Mouse (Mus musculus): ENCODE data around the gene Defb35. TPM values are rescaled to one million over a fixed set of nuclear protein-coding genes. Genes with fewer than 3 reads are reported as not detected.
"Not testable (repeated sequence)": the region's sequence is repeated elsewhere in the genome, so short reads cannot be mapped to it uniquely, and the experiment has no call there.

Defb35 gene
- polyA plus RNA-seq (2016; fragmentation: Nextera tagmentation; extraction: Ambion mirVana), result not detected in 2 replicates

- not testable (repeated sequence) for H3K36me3 ChIP-seq (replicated peaks); H3K27ac ChIP-seq (replicated peaks); DNase-seq (ENCODE audit: low spot score); H3K27me3 ChIP-seq (replicated peaks; ENCODE audit: low read depth, poor library complexity, severe bottlenecking); H3K9me3 ChIP-seq; H3K4me1 ChIP-seq; H3K4me3 ChIP-seq
- WGBS, result 90% methylated on average over 4 of the region's 4 CpGs
These were observed at the start of gene Defb35 for GRCm38 (mm10) chr8:21938052-21938451. Gene Defb35 (plus strand): TSS chr8:21938352.

- H3K4me1 ChIP-seq; H3K9me3 ChIP-seq; H3K27ac ChIP-seq (replicated peaks); DNase-seq (ENCODE audit: low spot score); H3K36me3 ChIP-seq (replicated peaks); H3K4me3 ChIP-seq; H3K27me3 ChIP-seq (replicated peaks; ENCODE audit: low read depth, poor library complexity, severe bottlenecking): not testable (repeated sequence)
These were observed 31.9 kb upstream of the Defb35 start, which contains the start of gene Defb11 for GRCm38 (mm10) chr8:21906290-21906689. Gene Defb11 (minus strand): TSS chr8:21906412.

GRCm38 (mm10) chr8:21911931-21912330 lies 26.2 kb upstream of the Defb35 start:
- H3K4me3 ChIP-seq, result no peak overlapping the region
- H3K4me1 ChIP-seq, result no peaks in the 10 kb centered on the region
- 8% methylated on average over 1 of the region's 1 CpGs for WGBS
- no peaks in the 10 kb centered on the region for H3K36me3 ChIP-seq (replicated peaks)
- H3K27me3 ChIP-seq (replicated peaks; ENCODE audit: low read depth, poor library complexity, severe bottlenecking), result no peaks in the 10 kb centered on the region
- no peaks in the 10 kb centered on the region for H3K9me3 ChIP-seq
- no peak for DNase-seq (ENCODE audit: low spot score)
- no peak overlapping the region for H3K27ac ChIP-seq (replicated peaks)

GRCm38 (mm10) chr8:21912554-21912953 lies 25.6 kb upstream of the Defb35 start:
- H3K36me3 ChIP-seq (replicated peaks), result no peaks in the 10 kb centered on the region
- no peak for DNase-seq (ENCODE audit: low spot score)
- no peaks in the 10 kb centered on the region for H3K4me1 ChIP-seq
- no peak overlapping the region for H3K4me3 ChIP-seq
- no peaks in the 10 kb centered on the region for H3K27me3 ChIP-seq (replicated peaks; ENCODE audit: low read depth, poor library complexity, severe bottlenecking)
- no peak overlapping the region for H3K27ac ChIP-seq (replicated peaks)
- no peaks in the 10 kb centered on the region for H3K9me3 ChIP-seq
- WGBS, result 17% methylated on average over 2 of the region's 2 CpGs

- WGBS, result 89% methylated on average over 3 of the region's 3 CpGs
- no peak overlapping the region for H3K27ac ChIP-seq (replicated peaks)
These were observed 22.5 kb upstream of the Defb35 start for GRCm38 (mm10) chr8:21915625-21916024.

GRCm38 (mm10) chr8:21930754-21931153 lies 7.4 kb upstream of the Defb35 start:
- H3K27ac ChIP-seq (replicated peaks); H3K36me3 ChIP-seq (replicated peaks); H3K27me3 ChIP-seq (replicated peaks; ENCODE audit: low read depth, poor library complexity, severe bottlenecking); H3K4me1 ChIP-seq; H3K4me3 ChIP-seq; H3K9me3 ChIP-seq; DNase-seq (ENCODE audit: low spot score): not testable (repeated sequence)
- WGBS, result 78% methylated on average over 3 of the region's 3 CpGs

More at GRCm38 (mm10) chr8:21915625-21916024, 22.5 kb upstream of the Defb35 start:
- no peak for DNase-seq (ENCODE audit: low spot score)
- no peak overlapping the region for H3K4me3 ChIP-seq
- H3K9me3 ChIP-seq, result no peaks in the 10 kb centered on the region
- H3K27me3 ChIP-seq (replicated peaks; ENCODE audit: low read depth, poor library complexity, severe bottlenecking), result no peaks in the 10 kb centered on the region
- H3K36me3 ChIP-seq (replicated peaks), result no peaks in the 10 kb centered on the region
- H3K4me1 ChIP-seq, result no peaks in the 10 kb centered on the region

GRCm38 (mm10) chr8:21932610-21933009 lies 5.5 kb upstream of the Defb35 start, which contains the start of gene Defb15:
Gene Defb15 (minus strand): TSS chr8:21932710.
- WGBS, result 88% methylated on average over 6 of the region's 6 CpGs
- no peak for DNase-seq (ENCODE audit: low spot score)
- Histone ChIP-seq H3K4me3 (no peak within 1 kb of the TSS), H3K27me3 (replicated peaks; ENCODE audit: low read depth, poor library complexity, severe bottlenecking) (no peaks in the 10 kb centered on the region), H3K27ac (replicated peaks) (no peak within 1 kb of the TSS), H3K9me3 (no peaks in the 10 kb centered on the region), H3K36me3 (replicated peaks) (no peaks in the 10 kb centered on the region), H3K4me1 (no peaks in the 10 kb centered on the region)

GRCm38 (mm10) chr8:21946462-21946861 lies 8.3 kb downstream of the Defb35 start, which contains the start of gene Defb13:
Gene Defb13 (plus strand): TSS chr8:21946762.
- no peak within 1 kb of the TSS for H3K27ac ChIP-seq (replicated peaks)
- no peak for DNase-seq (ENCODE audit: low spot score)
- 79% methylated on average over 6 of the region's 6 CpGs for WGBS

GRCm38 (mm10) chr8:21947311-21948017 lies 9.3 kb downstream of the Defb35 start:
- WGBS, result 72% methylated on average over 9 of the region's 9 CpGs
- Histone ChIP-seq H3K27ac (replicated peaks) (no peak overlapping the region), H3K27me3 (replicated peaks; ENCODE audit: low read depth, poor library complexity, severe bottlenecking) (no peaks in the 10 kb centered on the region), H3K4me1 (no peaks in the 10 kb centered on the region), H3K9me3 (no peaks in the 10 kb centered on the region), H3K36me3 (replicated peaks) (no peaks in the 10 kb centered on the region), H3K4me3 (no peak overlapping the region)
- DNase-seq (ENCODE audit: low spot score), result no peak

More at GRCm38 (mm10) chr8:21946462-21946861, 8.3 kb downstream of the Defb35 start, which contains the start of gene Defb13:
- no peaks in the 10 kb centered on the region for H3K4me1 ChIP-seq
- no peaks in the 10 kb centered on the region for H3K9me3 ChIP-seq
- no peak within 1 kb of the TSS for H3K4me3 ChIP-seq
- no peaks in the 10 kb centered on the region for H3K36me3 ChIP-seq (replicated peaks)
- no peaks in the 10 kb centered on the region for H3K27me3 ChIP-seq (replicated peaks; ENCODE audit: low read depth, poor library complexity, severe bottlenecking)

- 9% methylated on average over 9 of the region's 9 CpGs for WGBS
- peak; percentile 54 for DNase-seq (ENCODE audit: low spot score)
These were observed 17.2 kb downstream of the Defb35 start for GRCm38 (mm10) chr8:21955321-21955720.

GRCm38 (mm10) chr8:21956336-21956735 lies 18.2 kb downstream of the Defb35 start:
- Histone ChIP-seq H3K27ac (replicated peaks) (no peak overlapping the region), H3K4me3 (no peak overlapping the region), H3K9me3 (no peaks in the 10 kb centered on the region), H3K4me1 (no peaks in the 10 kb centered on the region), H3K27me3 (replicated peaks; ENCODE audit: low read depth, poor library complexity, severe bottlenecking) (no peaks in the 10 kb centered on the region), H3K36me3 (replicated peaks) (no peaks in the 10 kb centered on the region)
- DNase-seq (ENCODE audit: low spot score), result no peak
- 84% methylated on average over 3 of the region's 3 CpGs for WGBS

More at GRCm38 (mm10) chr8:21955321-21955720, 17.2 kb downstream of the Defb35 start:
- no peaks in the 10 kb centered on the region for H3K27me3 ChIP-seq (replicated peaks; ENCODE audit: low read depth, poor library complexity, severe bottlenecking)
- no peaks in the 10 kb centered on the region for H3K9me3 ChIP-seq
- no peak overlapping the region for H3K4me3 ChIP-seq
- H3K4me1 ChIP-seq, result no peaks in the 10 kb centered on the region
- H3K27ac ChIP-seq (replicated peaks), result no peak overlapping the region
- no peaks in the 10 kb centered on the region for H3K36me3 ChIP-seq (replicated peaks)

- H3K9me3 ChIP-seq, result no peaks in the 10 kb centered on the region
- no peak for DNase-seq (ENCODE audit: low spot score)
- 84% methylated on average over 2 of the region's 2 CpGs for WGBS
- no peak within 1 kb of the TSS for H3K4me3 ChIP-seq
- H3K36me3 ChIP-seq (replicated peaks), result no peaks in the 10 kb centered on the region
- H3K4me1 ChIP-seq, result no peaks in the 10 kb centered on the region
- no peaks in the 10 kb centered on the region for H3K27me3 ChIP-seq (replicated peaks; ENCODE audit: low read depth, poor library complexity, severe bottlenecking)
- no peak within 1 kb of the TSS for H3K27ac ChIP-seq (replicated peaks)
These were observed 20.3 kb downstream of the Defb35 start, which contains the start of gene Fam90a1a for GRCm38 (mm10) chr8:21958414-21958813. Gene Fam90a1a (plus strand): TSS chr8:21958714.

- 73% methylated on average over 1 of the region's 1 CpGs for WGBS
These were observed 28.5 kb downstream of the Defb35 start for GRCm38 (mm10) chr8:21966646-21967045.

More at GRCm38 (mm10) chr8:21966646-21967045, 28.5 kb downstream of the Defb35 start:
- no peaks in the 10 kb centered on the region for H3K4me1 ChIP-seq
- H3K9me3 ChIP-seq, result no peaks in the 10 kb centered on the region
- no peaks in the 10 kb centered on the region for H3K36me3 ChIP-seq (replicated peaks)
- no peak overlapping the region for H3K27ac ChIP-seq (replicated peaks)
- no peak overlapping the region for H3K4me3 ChIP-seq
- DNase-seq (ENCODE audit: low spot score), result no peak
- no peaks in the 10 kb centered on the region for H3K27me3 ChIP-seq (replicated peaks; ENCODE audit: low read depth, poor library complexity, severe bottlenecking)

Data from embryonic facial prominence, embryonic 10.5 days (tissue).